Mouse (Mus musculus) bone marrow, adult 2 months (tissue): ENCODE measurements around the gene Megf6.

Experiments used
- CTCF ChIP-seq: fragments of 200-500 bp; IDR thresholded peaks from 2 replicates; pipeline ENCODE4 v1.5.1; 2011; ENCODE audit warnings: low read length, control low read depth; ENCODE audit not compliant: control insufficient read depth, insufficient read depth
- POLR2A ChIP-seq: fragments of 200-500 bp; IDR thresholded peaks from 2 replicates; pipeline ENCODE4 v1.6.1; 2011; ENCODE audit warnings: low read depth, mild to moderate bottlenecking, control low read depth, low read length, borderline replicate concordance; ENCODE audit not compliant: control insufficient read depth

GRCm38 (mm10) chr4:154252537-154253255 lies 82.2 kb downstream of the Megf6 start:
- TF ChIP-seq CTCF (no peak), POLR2A (no peak)
